Mouse (Mus musculus) lung, adult 2 months (tissue): ENCODE data around the gene Foxn3.

Experiments used
- CTCF ChIP-seq: fragments of 200-500 bp; IDR thresholded peaks from 2 replicates; pipeline ENCODE4 v1.5.1; 2011; ENCODE audit warnings: mild to moderate bottlenecking, low read length, control low read depth; ENCODE audit not compliant: insufficient read depth
- POLR2A ChIP-seq: fragments of 200-500 bp; IDR thresholded peaks from 2 replicates; pipeline ENCODE4 v1.6.1; 2011; ENCODE audit warnings: low read depth, mild to moderate bottlenecking, control low read depth, low read length, borderline replicate concordance; ENCODE audit errors: extremely low read depth

GRCm38 (mm10) chr12:99287081-99287480, 276.3 kb downstream of the Foxn3 start:
- no peak for TF ChIP-seq CTCF
- TF ChIP-seq POLR2A = no peak
